Mouse (Mus musculus) ES-Bruce4 (cell line): ENCODE results near the gene Mast4.

Experiments
- CTCF ChIP-seq: IDR thresholded peaks from one replicate; pipeline ENCODE4 v1.8.1; 2011; ENCODE audit warnings: low read depth, low read length
- EP300 ChIP-seq: IDR thresholded peaks from 2 replicates; pipeline ENCODE4 v1.6.1; 2011; ENCODE audit warnings: low read depth, low read length; ENCODE audit not compliant: insufficient read depth

GRCm38 (mm10) chr13:102942557-102942956, 391.7 kb downstream of the Mast4 start:
- TF ChIP-seq CTCF: no peak
- no peak for TF ChIP-seq EP300
